Mouse (Mus musculus) granulocyte monocyte progenitor cell, adult 5-6 weeks (primary cell): ENCODE measurements around the gene Aox1. TPM values are rescaled to one million over a fixed set of nuclear protein-coding genes. Genes with fewer than 3 reads are reported as not detected.
"Not testable (repeated sequence)": the region's sequence is repeated elsewhere in the genome, so short reads cannot be mapped to it uniquely, and the experiment has no call there.

Source experiments
- ATAC-seq: replicated peaks from 2 replicates; pipeline ENCODE4 v1.8.0; 2016; ENCODE audit warnings: mild to moderate bottlenecking, moderate TSS enrichment, inconsistent platforms; ENCODE audit not compliant: poor library complexity, severe bottlenecking
- total RNA-seq, 2 experiments: library from RNA; stranded (forward) in 1 of 2; stranded (reverse) in 1 of 2; fragments of 200-712, 200-1000 nt in 1 of 2; fragments of >200 nt in 1 of 2; fragmentation: Nextera tagmentation in 1 of 2; gene quantifications; 2 replicates each; pipeline ENCODE4 v1.2.3; 2014 to 2017

The Aox1 gene
- total RNA-seq (2014; fragmentation: Nextera tagmentation) (not detected in 2 replicates), total RNA-seq (2017) (not detected in 2 replicates)

DNA sequence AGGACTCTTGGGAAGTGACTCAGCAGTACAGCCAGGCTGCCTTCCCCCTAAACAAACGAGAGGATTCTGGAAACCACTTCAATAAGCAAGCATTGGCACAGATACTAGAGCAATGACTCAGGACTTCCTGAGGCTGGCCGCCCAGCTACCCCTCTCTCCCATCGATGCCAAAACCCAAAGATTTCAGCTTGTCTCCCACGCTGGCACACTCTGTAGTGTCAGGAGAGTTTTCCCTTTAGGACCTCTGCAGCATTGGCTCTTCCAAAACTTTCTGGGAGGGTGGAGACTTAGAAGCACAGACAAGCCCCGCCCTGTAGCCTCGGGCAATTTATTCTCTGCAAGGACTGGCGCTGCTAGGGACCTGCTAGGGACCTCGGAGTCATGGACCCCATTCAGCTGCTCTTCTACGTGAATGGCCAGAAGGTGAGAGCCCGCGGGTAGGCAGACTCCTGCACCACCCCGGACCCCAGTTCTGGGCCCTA is at the start of gene Aox1:
Gene Aox1 (plus strand): TSS at position 296 of the 482 bp plus-strand sequence.
- peak; percentile 94 for ATAC-seq

DNA sequence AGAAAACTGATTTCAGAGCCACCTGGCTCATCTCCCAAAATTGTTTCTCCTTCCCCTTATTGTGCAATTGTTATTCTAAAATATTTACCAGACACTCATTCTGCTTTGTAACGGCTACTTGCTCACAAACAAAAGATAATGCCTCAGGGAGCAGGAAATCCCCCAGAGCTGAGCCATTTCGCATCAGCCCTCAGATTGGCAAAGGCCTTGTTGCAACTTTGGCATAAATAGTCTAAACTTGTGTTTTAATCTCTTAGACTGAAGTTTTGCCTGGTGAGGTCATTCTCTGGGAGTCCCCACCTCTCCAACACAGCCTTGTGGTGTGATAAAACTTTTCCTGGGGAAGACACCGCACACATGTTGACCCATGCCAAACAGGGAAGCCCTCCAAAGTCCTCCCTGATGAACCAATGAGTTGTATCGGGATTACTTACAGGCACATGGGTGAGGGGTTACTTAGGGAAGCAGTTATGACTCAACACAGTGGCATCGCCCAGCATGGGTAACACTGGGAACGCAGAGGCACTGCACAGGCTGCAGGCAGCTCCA is 40.6 kb upstream of the Aox1 start:
- ATAC-seq: peak; percentile 27; the same call in 1 of the 2 replicates

DNA sequence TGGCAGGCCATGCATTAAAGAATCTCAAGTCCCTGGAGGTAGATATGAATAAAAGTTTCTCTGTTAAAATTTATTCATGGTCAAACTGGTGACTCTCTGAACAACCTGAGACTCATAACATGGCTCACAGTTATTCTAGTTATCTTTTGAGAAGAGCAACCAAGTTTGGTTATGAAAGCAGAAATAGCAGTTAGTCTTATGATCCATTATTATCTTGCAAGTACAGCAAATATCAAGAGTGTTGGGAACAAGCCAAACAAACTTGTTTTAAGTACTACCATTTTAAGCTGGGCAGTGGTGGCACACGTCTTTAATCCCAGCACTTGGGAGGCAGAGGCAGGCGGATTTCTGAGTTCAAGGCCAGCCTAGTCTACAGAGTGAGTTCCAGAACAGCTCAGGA is 38.5 kb upstream of the Aox1 start:
- no peak for ATAC-seq

DNA sequence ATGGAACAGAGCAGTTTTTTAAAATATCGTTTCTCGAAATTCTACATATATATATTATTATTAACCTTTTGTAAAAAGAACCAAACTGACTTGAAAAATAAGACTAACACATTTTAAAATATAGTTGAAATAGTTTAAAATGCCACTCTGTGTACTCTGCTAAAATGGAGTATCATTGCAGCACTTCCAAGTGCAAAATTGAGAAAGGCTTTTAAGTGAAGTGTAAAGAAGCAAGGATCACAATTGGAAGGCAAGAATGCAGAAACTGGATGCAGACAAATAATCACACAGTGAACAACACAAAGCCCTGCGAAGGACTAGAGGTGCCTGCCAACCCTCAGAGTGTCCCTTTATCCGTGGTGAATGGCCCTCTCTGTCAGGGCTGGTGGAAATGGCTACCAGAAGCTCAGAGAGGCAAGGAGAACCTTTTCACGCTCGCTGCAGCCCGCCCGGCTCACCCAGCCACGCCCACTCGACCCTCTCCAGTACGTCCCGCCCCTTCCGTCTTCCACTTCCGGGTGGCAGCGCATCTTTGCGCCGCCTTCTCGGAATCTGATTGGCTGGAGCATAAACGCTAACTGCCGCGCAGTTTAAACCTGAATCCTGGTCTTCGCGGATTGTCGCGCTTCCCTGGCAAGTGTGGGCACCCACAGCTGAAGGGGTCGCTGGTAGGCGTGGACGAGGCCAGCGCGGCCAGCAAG is 34.1 kb upstream of the Aox1 start, which contains the start of gene Sgo2a:
Gene Sgo2a (plus strand): TSS at position 540 of the 701 bp plus-strand sequence.
- peak; percentile 98 for ATAC-seq

DNA sequence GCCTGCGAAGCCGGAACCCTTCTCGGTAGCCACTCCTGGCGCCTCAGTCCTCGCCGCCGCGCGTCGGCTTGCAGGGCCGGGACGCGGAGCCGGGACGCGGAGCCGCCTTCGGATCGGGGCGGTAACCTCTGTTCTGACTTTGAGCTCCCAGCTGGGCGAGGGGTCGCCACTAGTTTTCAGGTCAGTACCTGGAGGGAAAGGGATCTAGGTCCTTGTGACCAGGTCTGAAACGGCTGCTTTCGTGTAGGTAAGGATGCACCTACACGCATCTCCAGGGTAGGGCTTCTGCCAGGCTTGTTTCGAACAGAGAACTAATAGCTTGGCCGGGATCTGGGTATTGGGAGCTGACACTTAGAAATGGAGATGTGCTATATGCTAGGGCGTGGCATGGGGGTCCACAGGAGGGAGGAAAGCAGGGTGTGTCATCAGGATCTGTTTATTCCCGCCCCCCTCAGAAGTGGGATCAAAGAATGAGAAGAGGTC is 33.6 kb upstream of the Aox1 start:
- peak; percentile 26 for ATAC-seq

DNA sequence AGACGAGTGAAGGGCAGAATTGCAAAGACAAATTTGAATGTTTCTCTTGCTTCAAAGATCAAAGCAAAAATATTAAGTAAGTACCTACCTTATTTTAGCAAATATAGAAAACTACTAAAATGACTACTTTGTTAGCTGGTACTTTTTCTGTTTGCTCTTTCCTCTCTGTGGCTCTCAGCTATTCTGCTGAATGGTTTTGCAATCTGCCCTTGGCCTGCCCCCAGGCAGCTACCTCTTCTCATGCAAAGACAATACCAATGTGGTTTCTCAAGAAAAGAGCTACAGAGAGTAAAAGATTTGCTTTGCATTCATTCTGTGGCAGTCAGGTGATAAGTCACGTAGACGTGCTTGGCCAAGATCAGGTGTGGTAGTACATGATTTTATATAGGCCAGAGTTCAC is 31.6 kb upstream of the Aox1 start:
- ATAC-seq: no peak

DNA sequence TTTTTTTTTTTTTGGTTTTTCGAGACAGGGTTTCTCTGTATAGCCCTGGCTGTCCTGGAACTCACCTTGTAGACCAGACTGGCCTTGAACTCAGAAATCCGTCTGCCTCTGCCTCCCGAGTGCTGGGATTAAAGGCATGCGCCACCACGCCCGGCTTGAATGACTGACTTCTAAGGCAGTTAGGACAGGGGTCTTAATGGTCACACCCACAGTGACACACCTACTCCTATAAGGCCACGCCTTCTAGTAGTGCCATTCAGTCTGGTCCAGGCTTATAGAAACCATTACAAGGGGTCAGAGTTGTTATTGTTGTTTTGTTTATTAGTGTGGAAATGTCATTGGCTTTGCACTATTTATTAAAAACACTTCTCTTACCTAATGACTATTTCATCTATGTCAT is 23.3 kb upstream of the Aox1 start:
- ATAC-seq: not testable (repeated sequence)

DNA sequence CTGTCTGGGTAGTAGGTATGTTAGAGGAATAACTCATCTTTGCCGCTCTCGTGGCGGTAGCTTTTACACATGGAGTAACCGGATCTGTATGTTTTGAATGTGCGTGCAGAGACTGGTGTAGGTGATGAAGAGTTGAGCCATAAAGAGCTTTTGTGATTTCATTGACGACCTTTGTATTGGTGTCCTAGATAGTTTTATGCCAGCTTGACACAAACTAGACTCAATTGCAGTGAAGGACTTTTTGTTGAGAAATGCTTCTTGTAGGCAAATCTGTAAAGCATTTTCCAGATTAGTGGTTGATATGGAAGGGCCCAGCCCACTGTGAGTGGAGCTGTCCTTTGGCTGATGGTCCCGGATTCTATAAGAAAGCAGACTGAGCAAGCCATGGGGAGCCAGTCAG is 10.9 kb upstream of the Aox1 start, which contains the start of gene Kctd18:
Gene Kctd18 (minus strand): TSS at position 101 of the 400 bp plus-strand sequence.
- ATAC-seq: no peak

DNA sequence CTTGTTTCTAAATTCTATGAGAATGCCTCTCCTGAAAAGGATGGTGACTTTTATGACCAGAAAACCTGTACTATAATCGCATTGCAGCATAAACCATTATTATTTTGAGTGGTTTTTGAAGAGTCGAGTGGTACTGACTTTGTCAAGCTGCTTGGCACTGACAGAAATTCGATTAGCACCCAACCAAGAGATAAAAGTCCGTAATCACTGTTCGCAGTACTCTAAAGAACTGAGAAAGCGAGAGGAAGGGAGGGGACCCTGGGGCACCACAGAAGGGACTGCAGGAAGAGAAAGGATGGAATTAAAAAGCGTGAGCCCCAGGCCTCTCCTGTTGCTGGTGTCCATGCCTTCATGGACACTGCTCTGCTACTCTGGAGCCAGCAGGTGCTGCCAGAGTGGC is 2.0 kb upstream of the Aox1 start:
- ATAC-seq: no peak

DNA sequence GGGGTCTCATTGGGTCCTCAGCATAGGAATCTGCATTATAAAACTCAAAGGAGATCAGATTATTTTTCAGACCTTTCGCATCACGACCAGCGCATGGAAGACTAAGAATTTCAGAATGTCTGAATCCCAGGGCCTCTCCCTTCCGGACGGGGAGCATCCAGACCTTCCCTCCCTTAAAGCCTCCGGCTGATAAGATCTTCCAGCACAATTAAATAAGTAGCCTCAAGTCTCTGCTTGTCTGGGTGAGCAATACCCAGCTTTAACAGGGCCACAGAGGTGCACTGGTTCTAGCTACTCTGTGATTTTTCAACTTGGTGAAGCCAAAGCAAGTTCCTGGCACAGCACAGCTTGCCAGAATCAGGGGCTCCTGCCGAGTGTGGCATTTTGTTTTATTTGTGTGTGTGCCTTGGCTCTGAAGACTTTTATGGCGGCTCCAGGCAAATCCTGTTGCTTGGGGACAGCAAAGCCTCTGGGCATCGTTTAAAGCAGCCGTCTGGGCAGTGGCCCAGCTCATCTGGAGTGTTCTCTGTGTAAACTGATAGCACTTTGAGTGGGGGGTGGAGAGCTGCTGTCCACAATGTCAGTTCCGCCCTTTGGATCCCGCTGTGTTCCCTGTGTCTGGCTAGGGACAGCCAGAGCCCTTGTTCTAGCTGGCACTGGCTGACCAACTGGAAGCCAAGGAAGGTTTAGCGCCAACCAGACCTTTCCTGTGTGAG is 583 bp downstream of the Aox1 start:
- no peak for ATAC-seq

DNA sequence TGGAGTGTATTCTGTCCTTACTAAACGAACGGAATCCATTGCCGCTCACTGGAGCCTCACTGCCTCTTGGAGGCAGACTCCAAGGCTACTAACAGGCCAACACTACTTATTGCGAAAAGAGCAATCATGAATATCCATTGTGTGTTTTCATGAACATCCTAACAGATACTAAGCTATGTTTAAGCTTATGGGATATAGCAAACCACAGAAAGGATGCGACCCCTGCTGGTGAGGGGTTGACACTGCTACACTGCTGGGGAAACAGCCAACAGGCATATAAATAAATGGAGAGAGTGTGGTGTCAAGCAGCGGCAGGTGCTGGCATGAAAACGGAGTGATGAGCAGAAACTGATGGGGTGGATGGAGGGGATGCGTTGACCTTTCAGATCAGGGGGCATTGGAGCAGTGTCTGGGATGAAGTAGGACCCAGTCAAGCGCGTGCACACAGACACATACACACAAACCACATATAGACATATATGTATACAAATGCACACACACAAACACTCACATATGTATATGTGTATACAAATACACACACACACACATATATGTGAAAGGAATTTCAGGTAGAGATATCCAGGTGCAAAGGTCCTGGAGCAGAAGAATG is 1.5 kb downstream of the Aox1 start:
- peak; percentile 77 for ATAC-seq

DNA sequence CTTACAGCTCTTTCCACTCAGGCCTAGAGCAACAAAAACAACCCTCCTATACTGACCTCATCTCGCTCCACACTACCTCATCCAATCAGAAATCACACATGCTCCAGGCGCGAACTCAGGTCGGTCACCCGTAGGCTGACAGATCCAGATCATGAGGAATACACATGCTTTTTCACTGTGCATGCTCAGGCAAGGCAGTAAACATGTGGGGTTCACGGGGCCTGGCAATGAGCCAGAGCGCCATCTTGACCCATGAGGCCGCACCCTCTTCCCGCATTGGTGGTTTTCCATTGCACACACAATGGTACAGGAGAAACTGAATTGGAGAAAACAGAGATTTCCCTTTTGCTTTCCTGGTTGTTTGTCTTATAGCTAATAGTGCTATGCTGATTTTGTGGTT is 7.6 kb downstream of the Aox1 start:
- not testable (repeated sequence) for ATAC-seq

DNA sequence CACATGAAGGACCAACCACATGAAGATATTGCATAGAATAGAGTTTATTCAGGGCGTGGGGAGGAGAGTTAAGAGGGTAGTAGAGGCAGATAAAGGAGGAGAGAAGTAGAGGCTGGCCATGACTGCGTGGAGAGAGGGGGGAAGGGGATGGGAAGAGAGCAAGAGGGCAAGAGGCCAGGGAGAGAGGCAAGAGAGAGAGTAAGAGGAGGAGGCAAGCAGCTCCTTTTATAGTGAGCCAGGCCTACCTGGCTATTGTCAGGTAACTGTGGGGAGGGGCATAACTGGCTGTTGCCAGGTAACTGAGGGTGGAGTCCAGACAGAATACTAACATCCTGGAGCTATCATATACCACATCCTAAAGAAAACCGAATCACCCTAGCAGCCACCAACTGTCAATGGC is 15.3 kb downstream of the Aox1 start:
- ATAC-seq: no peak

DNA sequence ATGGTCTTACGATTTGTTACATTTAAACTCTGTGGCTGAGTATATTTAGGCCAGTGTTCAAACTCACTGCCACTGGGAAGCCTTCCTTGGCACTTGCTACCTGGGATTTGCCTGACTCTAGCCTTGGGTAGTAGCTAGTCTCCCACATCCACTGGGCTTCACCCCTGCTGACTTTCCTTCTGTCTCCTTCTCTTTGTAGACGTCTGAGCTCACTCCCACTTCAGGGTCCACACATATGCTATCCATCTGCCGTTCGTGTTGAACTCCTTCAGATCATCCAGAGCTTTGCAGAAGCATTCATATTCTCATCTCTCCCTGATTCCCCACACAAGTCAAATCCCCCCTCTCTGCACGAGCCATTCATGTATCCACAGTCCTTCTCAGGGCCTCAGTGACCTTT is 15.8 kb downstream of the Aox1 start:
- no peak for ATAC-seq

DNA sequence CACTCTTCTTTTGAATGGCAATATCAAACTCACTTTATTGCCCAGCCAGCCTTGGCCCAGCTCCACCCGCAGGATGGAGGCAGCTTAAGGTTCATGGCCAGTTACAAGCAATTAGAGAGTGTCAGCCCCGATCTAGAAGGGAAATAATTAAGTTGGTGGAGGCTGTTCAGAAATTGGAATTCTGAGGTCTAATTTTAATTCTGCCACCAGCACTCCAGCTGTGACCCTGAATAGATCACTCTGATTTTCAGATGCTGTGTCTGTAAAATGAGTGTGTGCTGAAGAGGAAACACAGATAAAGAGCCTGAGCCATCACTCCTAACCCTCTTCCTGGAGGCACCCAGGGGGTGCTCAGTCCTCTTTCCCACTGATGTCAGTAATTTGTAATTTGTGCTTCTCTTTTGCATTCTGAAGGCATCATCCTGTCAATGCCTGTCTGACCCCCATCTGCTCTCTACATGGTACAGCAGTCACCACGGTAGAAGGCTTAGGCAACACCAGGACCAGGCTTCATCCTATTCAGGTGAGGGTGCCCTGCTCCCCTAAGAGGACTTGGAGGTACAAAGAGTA is 17.1 kb downstream of the Aox1 start:
- ATAC-seq: no peak

DNA sequence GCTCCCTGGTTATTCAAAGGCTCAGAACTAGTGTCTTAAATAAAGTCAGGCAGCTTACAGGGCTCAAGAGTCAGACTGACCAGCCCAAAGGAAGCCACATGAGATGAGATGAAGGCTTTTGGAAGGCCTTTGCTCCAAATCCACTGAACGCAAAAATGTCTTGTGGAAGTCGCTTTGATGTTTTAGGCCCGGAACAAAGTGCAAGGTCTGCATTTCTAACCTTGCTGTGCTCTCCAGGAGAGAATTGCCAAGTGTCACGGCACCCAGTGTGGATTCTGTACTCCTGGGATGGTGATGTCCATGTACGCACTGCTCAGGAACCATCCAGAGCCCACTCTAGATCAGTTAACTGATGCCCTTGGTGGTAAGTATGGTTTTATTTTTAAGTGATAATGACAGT is 19.4 kb downstream of the Aox1 start:
- no peak for ATAC-seq

DNA sequence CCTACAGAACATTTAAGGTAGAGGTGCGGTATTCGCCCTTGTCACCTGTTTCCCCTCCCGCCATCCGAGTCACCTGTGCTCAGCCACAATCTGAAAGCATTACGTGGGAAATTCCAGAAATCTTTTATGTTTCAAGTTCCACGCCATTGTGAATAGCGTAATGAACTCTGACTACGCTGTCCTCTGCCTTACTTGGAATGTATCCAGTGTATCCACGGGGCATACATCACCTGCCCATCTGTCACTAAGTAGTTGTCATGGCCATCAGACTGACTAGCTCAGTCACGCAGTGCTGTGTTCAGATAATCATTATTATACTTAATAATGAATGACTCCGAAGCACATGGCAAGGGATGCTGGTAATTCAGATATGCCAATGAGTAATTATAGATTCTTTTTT is 25.9 kb downstream of the Aox1 start:
- ATAC-seq: no peak

DNA sequence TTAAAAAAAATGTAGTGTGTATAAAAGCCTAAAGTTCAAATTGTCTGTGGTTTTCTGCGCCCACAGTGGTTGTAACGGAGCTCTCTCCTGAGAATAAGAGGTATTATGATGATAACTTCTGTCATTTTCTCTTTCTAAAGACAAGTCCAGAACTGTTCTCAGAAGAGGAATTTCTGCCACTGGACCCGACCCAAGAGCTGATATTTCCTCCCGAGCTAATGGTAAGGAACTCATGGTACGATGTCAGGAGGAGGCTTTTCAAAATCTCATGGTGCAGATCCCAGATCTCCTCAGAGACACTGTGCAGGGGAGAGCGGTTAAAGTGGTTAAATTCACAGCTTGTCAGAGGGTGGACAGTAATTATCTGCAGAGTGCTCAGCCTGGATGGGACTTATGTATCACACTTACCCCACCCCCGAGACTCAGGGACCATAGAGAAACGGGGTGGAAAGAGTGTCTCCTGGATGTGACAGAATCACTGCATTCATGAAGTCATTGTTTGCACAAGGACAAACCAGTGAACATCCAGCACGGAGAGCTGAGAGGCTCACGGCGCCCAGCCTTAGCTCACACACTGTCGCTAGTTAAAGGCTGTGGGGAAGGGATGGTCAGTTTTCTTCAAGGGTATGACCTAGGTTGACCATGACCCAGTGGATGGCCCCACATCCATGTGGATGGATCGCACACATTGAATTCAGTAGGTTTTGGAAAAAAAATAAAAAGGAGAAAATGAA is 26.5 kb downstream of the Aox1 start:
- ATAC-seq: no peak

DNA sequence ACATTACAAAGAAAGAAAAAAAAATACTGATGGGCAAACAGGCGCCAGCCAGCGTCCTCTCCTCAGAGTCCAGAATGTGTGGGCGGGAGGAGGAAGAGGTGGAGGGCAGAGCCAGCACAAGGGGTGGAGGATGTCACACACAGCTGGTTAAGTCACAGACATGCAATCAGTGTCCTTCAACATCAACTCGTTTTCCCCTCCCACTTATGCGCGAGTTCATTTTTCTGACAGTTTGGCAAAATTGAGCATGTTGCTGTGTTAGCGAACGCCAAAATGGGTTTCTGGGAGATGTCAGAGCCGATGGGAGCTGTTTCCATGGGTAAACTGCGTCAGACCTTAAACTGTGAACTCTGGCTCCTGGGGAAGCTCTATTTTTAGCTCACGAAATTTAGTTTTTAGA is 27.2 kb downstream of the Aox1 start:
- ATAC-seq: no peak

DNA sequence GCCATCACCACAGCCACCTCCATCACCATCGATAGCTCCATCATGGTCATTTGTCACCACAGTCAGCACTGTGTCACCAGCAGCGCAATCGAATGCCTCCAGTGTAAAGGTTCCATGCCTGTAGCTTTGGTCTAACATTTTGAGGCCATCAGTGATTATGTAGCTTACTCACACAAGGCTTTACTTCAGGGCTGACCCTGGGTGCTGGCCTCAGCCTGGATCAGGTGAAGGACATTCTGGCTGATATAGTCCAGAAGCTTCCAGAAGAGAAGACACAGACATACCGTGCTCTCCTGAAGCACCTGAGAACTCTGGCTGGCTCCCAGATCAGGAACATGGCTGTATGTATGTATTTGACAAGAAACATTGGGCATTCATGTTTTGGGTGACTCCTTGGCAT is 29.1 kb downstream of the Aox1 start:
- ATAC-seq: no peak
